Mouse (Mus musculus) kidney, postnatal 0 days (tissue): ENCODE data around the gene Ercc6l2. TPM values are rescaled to one million over a fixed set of nuclear protein-coding genes. Genes with fewer than 3 reads are reported as not detected.
"Not testable (repeated sequence)": the region's sequence is repeated elsewhere in the genome, so short reads cannot be mapped to it uniquely, and the experiment has no call there.

Source experiments
- ATAC-seq: fragments of 200-750 bp; cut with Nextera tagmentation; replicated peaks from 2 replicates; pipeline ENCODE4 v1.8.0; 2017; ENCODE audit warnings: low read depth, moderate number of reproducible peaks, moderate TSS enrichment, moderate library complexity; ENCODE audit not compliant: low FRiP score
- DNase-seq: peaks from one replicate; pipeline ENCODE4 v3.0.0-alpha.2; 2016; ENCODE audit warnings: low spot score
- H3K27ac ChIP-seq: fragments of 300-500 bp; sonication (generic); 2 replicates; pipeline ENCODE4 v1.5.1; 2014; ENCODE audit warnings: mild to moderate bottlenecking
- H3K27me3 ChIP-seq: fragments of 300-500 bp; sonication (generic); 2 replicates; pipeline ENCODE4 v1.6.1; 2014; ENCODE audit warnings: low read length, mixed read lengths; ENCODE audit not compliant: insufficient read depth
- H3K36me3 ChIP-seq: fragments of 300-500 bp; sonication (generic); 2 replicates; pipeline ENCODE4 v1.6.1; 2014; ENCODE audit warnings: low read length, mixed read lengths; ENCODE audit not compliant: insufficient read depth
- H3K4me1 ChIP-seq: fragments of 300-500 bp; sonication (generic); replicated peaks from 2 replicates; pipeline ENCODE4 v1.6.1; 2014; ENCODE audit warnings: antibody characterized with exemption, low read length, mixed read lengths; ENCODE audit not compliant: insufficient read depth
- H3K4me2 ChIP-seq: fragments of 300-500 bp; sonication (generic); 2 replicates; pipeline ENCODE4 v1.6.1; 2014; ENCODE audit warnings: mild to moderate bottlenecking, low read length, moderate library complexity, mixed read lengths
- H3K4me3 ChIP-seq: fragments of 300-500 bp; sonication (generic); replicated peaks from 2 replicates; pipeline ENCODE4 v1.5.1; 2014; ENCODE audit warnings: low read depth, low read length
- H3K9ac ChIP-seq: fragments of 300-500 bp; sonication (generic); 2 replicates; pipeline ENCODE4 v1.6.1; 2014; ENCODE audit warnings: low read depth, low read length
- H3K9me3 ChIP-seq: fragments of 300-500 bp; sonication (generic); replicated peaks from 2 replicates; pipeline ENCODE4 v1.6.1; 2016; ENCODE audit warnings: low read length, inconsistent platforms, mixed read lengths
- CTCF ChIP-seq: IDR thresholded peaks from 2 replicates; pipeline ENCODE4 v1.5.1; 2016; ENCODE audit warnings: antibody characterized with exemption, low read depth, mild to moderate bottlenecking, moderate library complexity
- WGBS: fragments of 180-500 bp; shearing (Covaris S2); extraction: QIAGEN DNeasy Blood & Tissue Kit; methylation state at CpG from one replicate; pipeline ENCODE4 v1.1.7; 2014; 5-methylcytosine and 5-hydroxymethylcytosine counted together
- polyA plus RNA-seq: library from polyadenylated mRNA; unstranded; fragments of >200 nt; fragmentation: Nextera tagmentation; extraction: Ambion mirVana; gene quantifications from 2 replicates; pipeline ENCODE4 v1.2.1, GENCODE M21; 2015

Ercc6l2 gene
- polyA plus RNA-seq, 1 experiment from 2014 or later, result 19.9 TPM

GRCm38 (mm10) chr13:63915684-63916083 is 100.6 kb downstream of the Ercc6l2 start:
- no peak for TF ChIP-seq CTCF
- H3K27me3 ChIP-seq, result no peaks in the 10 kb centered on the region
- no peaks in the 10 kb centered on the region for H3K36me3 ChIP-seq
- peak overlapping the region; percentile 81 for H3K27ac ChIP-seq
- ATAC-seq (no peak), DNase-seq (no peak)
- no peak overlapping the region for H3K9ac ChIP-seq
- H3K4me2 ChIP-seq, result no peak overlapping the region
- no peaks in the 10 kb centered on the region for H3K9me3 ChIP-seq
- H3K4me3 ChIP-seq, result no peak overlapping the region
- 94% methylated on average over 1 of the region's 1 CpGs for WGBS
- peaks cover 29% of the 10 kb centered on the region for H3K4me1 ChIP-seq

- no peak overlapping the region for H3K4me3 ChIP-seq
- H3K4me1 ChIP-seq, result peaks cover 29% of the 10 kb centered on the region
- DNase-seq (no peak), ATAC-seq (no peak)
- peak overlapping the region; percentile 81 for H3K27ac ChIP-seq
- H3K9me3 ChIP-seq, result no peaks in the 10 kb centered on the region
- H3K4me2 ChIP-seq, result no peak overlapping the region
- H3K36me3 ChIP-seq, result no peaks in the 10 kb centered on the region
- TF ChIP-seq CTCF, result no peak
- WGBS, result 88% methylated on average over 8 of the region's 8 CpGs
- no peak overlapping the region for H3K9ac ChIP-seq
- no peaks in the 10 kb centered on the region for H3K27me3 ChIP-seq
These were observed 101.5 kb downstream of the Ercc6l2 start for GRCm38 (mm10) chr13:63916568-63916967.

GRCm38 (mm10) chr13:63917198-63917767 is 102.2 kb downstream of the Ercc6l2 start:
- no peaks in the 10 kb centered on the region for H3K27me3 ChIP-seq
- peak overlapping the region; percentile 81 for H3K27ac ChIP-seq
- no peak for TF ChIP-seq CTCF
- no peak overlapping the region for H3K9ac ChIP-seq
- 13% methylated on average over 11 of the region's 11 CpGs for WGBS
- DNase-seq (peak; percentile 86), ATAC-seq (peak; percentile 83)
- H3K36me3 ChIP-seq, result no peaks in the 10 kb centered on the region
- no peaks in the 10 kb centered on the region for H3K9me3 ChIP-seq
- no peak overlapping the region for H3K4me2 ChIP-seq
- H3K4me1 ChIP-seq, result peaks cover 25% of the 10 kb centered on the region
- H3K4me3 ChIP-seq, result no peak overlapping the region

- no peaks in the 10 kb centered on the region for H3K9me3 ChIP-seq
- no peak overlapping the region for H3K4me3 ChIP-seq
- DNase-seq, result peak; percentile 70
- no peaks in the 10 kb centered on the region for H3K36me3 ChIP-seq
- H3K4me1 ChIP-seq, result peaks cover 25% of the 10 kb centered on the region
- no peak; the same call in 1 of the 2 replicates for ATAC-seq
- 11% methylated on average over 11 of the region's 11 CpGs for WGBS
- peak overlapping the region; percentile 91 for H3K27ac ChIP-seq
- TF ChIP-seq CTCF, result no peak
- H3K9ac ChIP-seq, result peak overlapping the region; percentile 10; the same call in 1 of the 2 replicates
- peak overlapping the region; percentile 11; the same call in 1 of the 2 replicates for H3K4me2 ChIP-seq
- H3K27me3 ChIP-seq, result no peaks in the 10 kb centered on the region
These were observed 103.0 kb downstream of the Ercc6l2 start for GRCm38 (mm10) chr13:63917776-63918621.

- ATAC-seq, result peak; percentile 84
- H3K9me3 ChIP-seq, result no peaks in the 10 kb centered on the region
- peak overlapping the region; percentile 11; the same call in 1 of the 2 replicates for H3K4me2 ChIP-seq
- H3K4me3 ChIP-seq, result no peak overlapping the region
- peak overlapping the region; percentile 91 for H3K27ac ChIP-seq
- WGBS, result 27% methylated on average over 18 of the region's 18 CpGs
- H3K27me3 ChIP-seq, result no peaks in the 10 kb centered on the region
- TF ChIP-seq CTCF, result no peak
- H3K36me3 ChIP-seq, result no peaks in the 10 kb centered on the region
- DNase-seq, result peak; percentile 85
- peaks cover 25% of the 10 kb centered on the region for H3K4me1 ChIP-seq
- peak overlapping the region; percentile 10; the same call in 1 of the 2 replicates for H3K9ac ChIP-seq
These were observed 103.8 kb downstream of the Ercc6l2 start for GRCm38 (mm10) chr13:63918733-63919422.

- H3K27ac ChIP-seq, ATAC-seq, H3K4me3 ChIP-seq, H3K9me3 ChIP-seq, H3K4me2 ChIP-seq, H3K27me3 ChIP-seq, DNase-seq, H3K9ac ChIP-seq, H3K36me3 ChIP-seq: not testable (repeated sequence)
- peaks cover 11% of the 10 kb centered on the region for H3K4me1 ChIP-seq
- 73% methylated on average over 1 of the region's 6 CpGs for WGBS
These were observed 109.0 kb downstream of the Ercc6l2 start for GRCm38 (mm10) chr13:63924036-63924435.
